Mouse (Mus musculus) G1E (cell line): Measurements from ENCODE around the gene Dek. TPM values are rescaled to one million over a fixed set of nuclear protein-coding genes. Genes with fewer than 3 reads are reported as not detected.
A peak's percentile ranks its signal among the peaks of the same experiment; 100 is the strongest.

ENCODE experiments used
- ATAC-seq: 2 replicates; pipeline ENCODE4 v1.8.0; 2016; ENCODE audit warnings: mild to moderate bottlenecking; ENCODE audit not compliant: insufficient number of reproducible peaks, poor library complexity, low FRiP score, severe bottlenecking; ENCODE audit errors: extremely low read depth
- DNase-seq: peaks from one replicate; pipeline ENCODE4 v3.0.0; 2012; ENCODE audit warnings: low spot score
- H3K27me3 ChIP-seq: 2 replicates; pipeline ENCODE4 v1.6.1; 2012; ENCODE audit warnings: mild to moderate bottlenecking, low read length, inconsistent platforms; ENCODE audit not compliant: insufficient read depth
- H3K36me3 ChIP-seq: replicated peaks from 2 replicates; pipeline ENCODE3; 2012; ENCODE audit warnings: mild to moderate bottlenecking, inconsistent platforms
- H3K4me1 ChIP-seq: 2 replicates; pipeline ENCODE4 v1.6.1; 2012; ENCODE audit warnings: low read depth, low read length, inconsistent platforms, mixed read lengths; ENCODE audit not compliant: insufficient read depth
- H3K4me3 ChIP-seq: 2 replicates; pipeline ENCODE4 v1.5.1; 2012; ENCODE audit warnings: low read depth, mild to moderate bottlenecking, inconsistent platforms, low read length, moderate library complexity, mixed read lengths
- H3K9me3 ChIP-seq: replicated peaks from 2 replicates; pipeline ENCODE4 v1.6.1; 2012; ENCODE audit warnings: inconsistent platforms
- CTCF ChIP-seq: IDR thresholded peaks from 2 replicates; pipeline ENCODE4 v1.5.1; 2012; ENCODE audit warnings: low read depth, low read length, inconsistent platforms, mixed read lengths
- GATA1 ChIP-seq: IDR thresholded peaks from 2 replicates; pipeline ENCODE4 v1.6.1; 2012; ENCODE audit warnings: borderline replicate concordance, low read length, inconsistent platforms, mixed read lengths
- GATA2 ChIP-seq: IDR thresholded peaks from 2 replicates; pipeline ENCODE4 v1.6.1; 2012; ENCODE audit warnings: low read depth, low read length, inconsistent platforms, borderline replicate concordance
- POLR2AphosphoS5 ChIP-seq: IDR thresholded peaks from 2 replicates; pipeline ENCODE4 v1.6.1; 2012; ENCODE audit warnings: low read depth, low read length, inconsistent platforms; ENCODE audit not compliant: insufficient replicate concordance
- TAL1 ChIP-seq: conservative IDR thresholded peaks from 2 replicates; pipeline ENCODE4 v1.6.1; 2012; ENCODE audit warnings: low read depth, low read length, inconsistent platforms, mixed read lengths
- polyA plus RNA-seq: library from polyadenylated mRNA; stranded (reverse); fragments of >175 nt; gene quantifications from 2 replicates; pipeline ENCODE4 v1.2.3, GENCODE M21; 2012
- total RNA-seq, 2 experiments: library from RNA; stranded (forward) in 1 of 2; stranded (reverse) in 1 of 2; fragments of 200-1000 nt in 1 of 2; fragments of >200 nt in 1 of 2; fragmentation: Nextera tagmentation in 1 of 2; gene quantifications; 2 replicates each; pipeline ENCODE4 v1.2.3; 2014 to 2017

The Dek gene
- total and polyA plus RNA-seq, 3 experiments = 385 to 968 (median 495) TPM

DNA sequence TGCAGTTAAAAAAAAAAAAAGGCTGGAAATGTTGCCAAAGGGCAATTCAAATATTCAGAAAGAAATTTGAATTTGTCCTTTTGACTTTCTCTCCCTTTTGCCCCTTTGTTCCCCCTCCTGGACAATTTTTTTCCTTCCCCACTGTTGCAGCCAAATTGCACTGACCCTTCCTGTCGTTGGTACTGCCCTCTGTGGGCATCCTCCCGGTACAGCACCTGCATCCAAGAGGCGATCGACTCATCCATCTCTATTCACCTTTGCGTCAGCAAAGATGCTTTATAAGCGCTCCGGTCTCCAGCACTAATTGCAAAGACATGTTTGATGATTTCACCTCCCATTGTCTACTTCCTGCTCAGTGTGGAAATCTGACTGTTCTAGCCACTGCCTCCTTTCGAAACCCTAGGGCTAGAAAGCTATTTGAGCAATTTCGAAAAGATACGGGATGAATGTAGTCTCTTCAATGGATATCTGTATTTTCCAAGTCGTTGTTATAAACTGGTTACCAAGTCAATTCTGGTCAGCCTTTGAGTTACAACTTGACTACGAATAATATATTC, 15.4 kb upstream of the Dek start:
- H3K4me1 ChIP-seq = peaks cover 55% of the 10 kb centered on the region
- H3K9me3 ChIP-seq = no peaks in the 10 kb centered on the region
- no peaks in the 10 kb centered on the region for H3K27me3 ChIP-seq
- H3K36me3 ChIP-seq = peaks cover 5% of the 10 kb centered on the region
- DNase-seq = no peak
- no peak overlapping the region for H3K4me3 ChIP-seq
- ATAC-seq = no peak
- TF ChIP-seq GATA1 = no peak
- TF ChIP-seq TAL1 = no peak
- TF ChIP-seq POLR2AphosphoS5 = no peak
- no peak for TF ChIP-seq CTCF
- TF ChIP-seq GATA2 = no peak

- Histone ChIP-seq H3K4me1 (peaks cover 66% of the 10 kb centered on the region), H3K36me3 (no peaks in the 10 kb centered on the region), H3K9me3 (no peaks in the 10 kb centered on the region), H3K27me3 (no peaks in the 10 kb centered on the region), H3K4me3 (no peak overlapping the region; the same call in 1 of the 2 replicates)
- 0 out of 2 replicates have a peak, but pooled peaks have one; percentile 22 for ATAC-seq
- TF ChIP-seq POLR2AphosphoS5 (no peak), TAL1 (peak; percentile 37; the same call in 1 of the 2 replicates)
- peak; percentile 11 for DNase-seq
Observed at GRCm38 (mm10) chr13:47116000-47116399, 10.0 kb upstream of the Dek start.

- H3K4me3 ChIP-seq = peak overlapping the region; percentile 23; the same call in 1 of the 2 replicates
- no peaks in the 10 kb centered on the region for H3K36me3 ChIP-seq
- H3K27me3 ChIP-seq = no peaks in the 10 kb centered on the region
- peaks cover 82% of the 10 kb centered on the region for H3K4me1 ChIP-seq
- H3K9me3 ChIP-seq = no peaks in the 10 kb centered on the region
- peak; percentile 54 for DNase-seq
- ATAC-seq = peak; percentile 71
- TF ChIP-seq POLR2AphosphoS5 (no peak), TAL1 (peak; percentile 83)
Observed at GRCm38 (mm10) chr13:47112924-47113323, 6.9 kb upstream of the Dek start.

DNA sequence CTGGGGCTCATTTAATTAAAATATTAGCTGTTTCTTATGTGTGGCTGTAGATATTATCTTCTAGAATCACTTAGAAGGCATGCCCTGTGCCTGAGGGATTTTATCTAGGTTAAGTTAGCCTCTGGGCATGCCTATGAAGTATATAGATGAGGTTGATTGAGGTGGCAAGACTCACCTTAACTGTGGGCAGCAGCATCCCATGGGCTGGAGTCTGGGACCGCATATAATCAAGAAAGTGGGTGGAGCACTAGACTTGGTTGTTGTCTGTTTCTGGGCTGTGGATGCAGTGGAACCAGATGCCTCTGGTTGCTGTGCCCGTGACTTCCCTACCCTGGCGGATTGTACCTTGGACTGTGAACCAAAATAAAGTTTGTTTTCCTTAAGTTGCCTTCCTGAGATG, 6.1 kb upstream of the Dek start:
- DNase-seq (no peak), ATAC-seq (no peak)
- Histone ChIP-seq H3K4me3 (peak overlapping the region; percentile 46; the same call in 1 of the 2 replicates), H3K27me3 (no peaks in the 10 kb centered on the region), H3K4me1 (peaks cover 82% of the 10 kb centered on the region), H3K36me3 (peaks cover 2% of the 10 kb centered on the region), H3K9me3 (no peaks in the 10 kb centered on the region)
- TF ChIP-seq GATA1 = no peak
- no peak for TF ChIP-seq TAL1
- no peak for TF ChIP-seq CTCF
- no peak for TF ChIP-seq GATA2
- TF ChIP-seq POLR2AphosphoS5 = no peak

GRCm38 (mm10) chr13:47111185-47111584, 5.2 kb upstream of the Dek start:
- Histone ChIP-seq H3K4me1 (peaks cover 76% of the 10 kb centered on the region), H3K36me3 (peaks cover 2% of the 10 kb centered on the region), H3K9me3 (no peaks in the 10 kb centered on the region), H3K27me3 (no peaks in the 10 kb centered on the region), H3K4me3 (peak overlapping the region; percentile 30; the same call in 1 of the 2 replicates)
- no peak for TF ChIP-seq CTCF
- no peak for TF ChIP-seq POLR2AphosphoS5
- TF ChIP-seq TAL1 = peak; percentile 33; the same call in 1 of the 2 replicates
- peak; percentile 16; the same call in 1 of the 2 replicates for ATAC-seq
- no peak for DNase-seq

GRCm38 (mm10) chr13:47109239-47109638, 3.2 kb upstream of the Dek start:
- ATAC-seq (peak; percentile 35; the same call in 1 of the 2 replicates), DNase-seq (no peak)
- peak overlapping the region; percentile 61; the same call in 1 of the 2 replicates for H3K4me3 ChIP-seq
- H3K27me3 ChIP-seq = no peaks in the 10 kb centered on the region
- H3K4me1 ChIP-seq = peaks cover 64% of the 10 kb centered on the region
- TF ChIP-seq TAL1 (peak; percentile 82), GATA1 (no peak), CTCF (no peak), POLR2AphosphoS5 (no peak), GATA2 (no peak)
- no peaks in the 10 kb centered on the region for H3K9me3 ChIP-seq
- H3K36me3 ChIP-seq = peaks cover 9% of the 10 kb centered on the region

DNA sequence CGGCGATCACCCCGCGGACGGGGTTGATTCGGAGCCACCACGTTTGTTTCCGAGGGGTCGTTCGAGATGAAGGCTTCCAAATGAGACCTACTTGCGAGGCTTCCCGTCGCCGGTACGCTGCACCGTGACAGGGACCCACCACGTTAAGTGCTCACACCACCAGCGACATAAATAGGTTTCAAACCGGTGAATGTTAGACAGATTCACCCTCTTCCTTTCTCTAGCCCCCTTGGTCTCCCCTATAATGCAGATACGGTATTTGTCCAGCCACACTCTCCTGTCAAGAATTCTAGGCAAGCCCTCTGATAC, 533 bp upstream of the Dek start:
- no peak for ATAC-seq
- H3K9me3 ChIP-seq = no peaks in the 10 kb centered on the region
- peaks cover 51% of the 10 kb centered on the region for H3K4me1 ChIP-seq
- DNase-seq = no peak
- TF ChIP-seq GATA1 = no peak
- no peak for TF ChIP-seq POLR2AphosphoS5
- no peak for TF ChIP-seq GATA2
- TF ChIP-seq CTCF = no peak
- no peak for TF ChIP-seq TAL1
- no peaks in the 10 kb centered on the region for H3K27me3 ChIP-seq
- H3K36me3 ChIP-seq = peaks cover 24% of the 10 kb centered on the region
- H3K4me3 ChIP-seq = peak overlapping the region; percentile 86
